Mouse (Mus musculus) lung, embryonic 15.5 days (tissue): ENCODE measurements at regions not wholly inside any gene's neighbourhood (a gene's known extent, or its start where the extent isn't known, plus 50 kb on each side); places are given as distances from the start of the nearest gene placed in this dataset.

Experiments used
- ATAC-seq: fragments of 200-750 bp; cut with Nextera tagmentation; 2 replicates; pipeline ENCODE4 v1.8.0; 2017; ENCODE audit warnings: moderate number of reproducible peaks, borderline replicate concordance; ENCODE audit not compliant: low FRiP score, low TSS enrichment; ENCODE audit errors: extremely low read depth
- H3K27ac ChIP-seq: fragments of 300-500 bp; sonication (generic); 2 replicates; pipeline ENCODE4 v1.5.1; 2015; ENCODE audit warnings: moderate library complexity, mild to moderate bottlenecking, inconsistent platforms
- H3K27me3 ChIP-seq: fragments of 300-500 bp; sonication (generic); 2 replicates; pipeline ENCODE4 v1.6.1; 2015; ENCODE audit warnings: inconsistent platforms
- H3K36me3 ChIP-seq: fragments of 300-500 bp; sonication (generic); 2 replicates; pipeline ENCODE4 v1.6.1; 2015; ENCODE audit warnings: inconsistent platforms
- H3K4me1 ChIP-seq: fragments of 300-500 bp; sonication (generic); 2 replicates; pipeline ENCODE4 v1.6.1; 2015; ENCODE audit warnings: inconsistent platforms
- H3K4me2 ChIP-seq: fragments of 300-500 bp; sonication (generic); 2 replicates; pipeline ENCODE4 v1.6.1; 2015; ENCODE audit warnings: inconsistent platforms, mild to moderate bottlenecking, moderate library complexity
- H3K4me3 ChIP-seq: fragments of 300-500 bp; sonication (generic); 2 replicates; pipeline ENCODE4 v1.5.1; 2015; ENCODE audit warnings: mild to moderate bottlenecking, inconsistent platforms
- H3K9ac ChIP-seq: fragments of 300-500 bp; sonication (generic); 2 replicates; pipeline ENCODE4 v1.6.1; 2015; ENCODE audit warnings: inconsistent platforms
- H3K9me3 ChIP-seq: fragments of 300-500 bp; sonication (generic); 2 replicates; pipeline ENCODE4 v1.6.1; 2016; ENCODE audit warnings: inconsistent platforms
- WGBS: fragments of 180-500 bp; shearing (Covaris S2); methylation state at CpG from one replicate; pipeline ENCODE4 v1.1.7; 2015; 5-methylcytosine and 5-hydroxymethylcytosine counted together

GRCm38 (mm10) chr13:70017535-70017934 is 215.3 kb downstream of the Med10 start:
- Histone ChIP-seq H3K36me3 (no peaks in the 10 kb centered on the region), H3K9ac (no peak overlapping the region), H3K27ac (no peak overlapping the region), H3K4me2 (no peak overlapping the region), H3K27me3 (no peaks in the 10 kb centered on the region), H3K4me1 (no peaks in the 10 kb centered on the region), H3K4me3 (no peak overlapping the region), H3K9me3 (no peaks in the 10 kb centered on the region)
- no peak for ATAC-seq
- whole genome bisulfite sequencing, result 70% methylated on average over 5 of the region's 5 CpGs

- Histone ChIP-seq H3K4me3 (no peak overlapping the region), H3K9me3 (no peaks in the 10 kb centered on the region), H3K27me3 (no peaks in the 10 kb centered on the region), H3K4me1 (no peaks in the 10 kb centered on the region), H3K36me3 (no peaks in the 10 kb centered on the region), H3K9ac (no peak overlapping the region), H3K27ac (no peak overlapping the region), H3K4me2 (no peak overlapping the region)
- 30% methylated on average over 7 of the region's 7 CpGs for WGBS
- no peak for ATAC-seq
Observed at GRCm38 (mm10) chr13:70019999-70020838, 218.0 kb downstream of the Med10 start.

- WGBS, result 71% methylated on average over 6 of the region's 6 CpGs
- Histone ChIP-seq H3K9me3 (no peaks in the 10 kb centered on the region), H3K4me1 (no peaks in the 10 kb centered on the region), H3K27ac (no peak overlapping the region), H3K9ac (no peak overlapping the region), H3K27me3 (no peaks in the 10 kb centered on the region), H3K4me3 (no peak overlapping the region), H3K36me3 (no peaks in the 10 kb centered on the region), H3K4me2 (no peak overlapping the region)
- ATAC-seq, result no peak
Observed at GRCm38 (mm10) chr13:70033249-70033648, 231.1 kb downstream of the Med10 start.

- Histone ChIP-seq H3K36me3 (no peaks in the 10 kb centered on the region), H3K27ac (no peak overlapping the region), H3K4me2 (no peak overlapping the region), H3K4me3 (no peak overlapping the region), H3K27me3 (no peaks in the 10 kb centered on the region), H3K4me1 (no peaks in the 10 kb centered on the region), H3K9ac (no peak overlapping the region), H3K9me3 (no peaks in the 10 kb centered on the region)
- 68% methylated on average over 4 of the region's 4 CpGs for WGBS
- ATAC-seq, result no peak
Observed at GRCm38 (mm10) chr13:70033763-70034162, 231.6 kb downstream of the Med10 start.

- Histone ChIP-seq H3K36me3 (no peaks in the 10 kb centered on the region), H3K9me3 (no peaks in the 10 kb centered on the region), H3K4me2 (no peak overlapping the region), H3K4me1 (no peaks in the 10 kb centered on the region), H3K27ac (no peak overlapping the region), H3K4me3 (no peak overlapping the region), H3K27me3 (no peaks in the 10 kb centered on the region), H3K9ac (no peak overlapping the region)
- no peak for ATAC-seq
- WGBS, result 41% methylated on average over 11 of the region's 11 CpGs
Observed at GRCm38 (mm10) chr13:70037985-70038667, 235.9 kb downstream of the Med10 start.

GRCm38 (mm10) chr13:70057920-70058319 is 255.7 kb downstream of the Med10 start:
- Histone ChIP-seq H3K4me3 (no peak overlapping the region), H3K9ac (no peak overlapping the region), H3K27ac (no peak overlapping the region), H3K9me3 (no peaks in the 10 kb centered on the region), H3K36me3 (no peaks in the 10 kb centered on the region), H3K4me1 (no peaks in the 10 kb centered on the region), H3K27me3 (no peaks in the 10 kb centered on the region), H3K4me2 (no peak overlapping the region)
- ATAC-seq, result no peak
- 75% methylated on average over 9 of the region's 9 CpGs for WGBS

- Histone ChIP-seq H3K4me1 (no peaks in the 10 kb centered on the region), H3K36me3 (no peaks in the 10 kb centered on the region), H3K4me2 (no peak overlapping the region), H3K9me3 (no peaks in the 10 kb centered on the region), H3K27me3 (no peaks in the 10 kb centered on the region), H3K27ac (no peak overlapping the region), H3K9ac (no peak overlapping the region), H3K4me3 (no peak overlapping the region)
- 70% methylated on average over 13 of the region's 13 CpGs for WGBS
- ATAC-seq, result no peak
Observed at GRCm38 (mm10) chr13:70061363-70061945, 259.3 kb downstream of the Med10 start.

GRCm38 (mm10) chr13:70073655-70074054 is 271.5 kb downstream of the Med10 start:
- no peaks in the 10 kb centered on the region for H3K9me3 ChIP-seq
- no peaks in the 10 kb centered on the region for H3K4me1 ChIP-seq
- no peak overlapping the region for H3K27ac ChIP-seq
- 66% methylated on average over 6 of the region's 6 CpGs for WGBS
- H3K4me3 ChIP-seq, result no peak overlapping the region
- ATAC-seq, result no peak
- no peaks in the 10 kb centered on the region for H3K36me3 ChIP-seq
- H3K27me3 ChIP-seq, result no peaks in the 10 kb centered on the region
- H3K9ac ChIP-seq, result no peak overlapping the region
- no peak overlapping the region for H3K4me2 ChIP-seq

GRCm38 (mm10) chr13:70075353-70075752 is 273.2 kb downstream of the Med10 start:
- no peaks in the 10 kb centered on the region for H3K9me3 ChIP-seq
- H3K4me2 ChIP-seq, result no peak overlapping the region
- H3K36me3 ChIP-seq, result no peaks in the 10 kb centered on the region
- no peak for ATAC-seq
- no peaks in the 10 kb centered on the region for H3K4me1 ChIP-seq
- H3K27me3 ChIP-seq, result no peaks in the 10 kb centered on the region
- H3K27ac ChIP-seq, result no peak overlapping the region
- WGBS, result 79% methylated on average over 4 of the region's 4 CpGs
- H3K9ac ChIP-seq, result no peak overlapping the region
- H3K4me3 ChIP-seq, result no peak overlapping the region

- no peak overlapping the region for H3K4me3 ChIP-seq
- 75% methylated on average over 4 of the region's 4 CpGs for WGBS
- no peaks in the 10 kb centered on the region for H3K27me3 ChIP-seq
- no peak for ATAC-seq
- no peak overlapping the region for H3K27ac ChIP-seq
- H3K4me2 ChIP-seq, result no peak overlapping the region
- H3K9ac ChIP-seq, result no peak overlapping the region
- H3K4me1 ChIP-seq, result no peaks in the 10 kb centered on the region
- no peaks in the 10 kb centered on the region for H3K36me3 ChIP-seq
- no peaks in the 10 kb centered on the region for H3K9me3 ChIP-seq
Observed at GRCm38 (mm10) chr13:70081108-70081507, 278.9 kb downstream of the Med10 start.

GRCm38 (mm10) chr13:70092886-70093285 is 290.7 kb downstream of the Med10 start:
- Histone ChIP-seq H3K4me3 (no peak overlapping the region), H3K27me3 (no peaks in the 10 kb centered on the region), H3K9ac (no peak overlapping the region), H3K9me3 (no peaks in the 10 kb centered on the region), H3K27ac (no peak overlapping the region), H3K4me1 (no peaks in the 10 kb centered on the region), H3K4me2 (no peak overlapping the region), H3K36me3 (no peaks in the 10 kb centered on the region)
- no peak for ATAC-seq
- WGBS, result 43% methylated on average over 4 of the region's 4 CpGs

- WGBS, result 52% methylated on average over 2 of the region's 2 CpGs
- Histone ChIP-seq H3K4me3 (no peak overlapping the region), H3K36me3 (no peaks in the 10 kb centered on the region), H3K27ac (no peak overlapping the region), H3K9ac (no peak overlapping the region), H3K27me3 (no peaks in the 10 kb centered on the region), H3K4me1 (no peaks in the 10 kb centered on the region), H3K9me3 (no peaks in the 10 kb centered on the region), H3K4me2 (no peak overlapping the region)
- ATAC-seq, result no peak
Observed at GRCm38 (mm10) chr13:70093970-70094369, 291.8 kb downstream of the Med10 start.
